In genomic region chr11:101468263-101468688, GRCm38 (mm10) we compare ENCODE assay signal across 7 mouse cellular contexts. TPM values are rescaled to one million over a fixed set of nuclear protein-coding genes. Genes with fewer than 3 reads are reported as not detected.
DNase-seq lines count a peak whose midpoint lies in the region; ATAC-seq and TF ChIP-seq lines count a peak whose summit lies in the region.

No protein-coding gene starts in this region.

- WGBS in lung, postnatal 0 days = under 1% methylated on average over 22 of the region's 31 CpGs
- WGBS in embryonic facial prominence, embryonic 15.5 days = 1% methylated on average over 28 of the region's 31 CpGs
- under 1% methylated on average over 24 of the region's 31 CpGs for WGBS in hindbrain, embryonic 16.5 days
- 0% methylated on average over 29 of the region's 31 CpGs for WGBS in midbrain, postnatal 0 days

- H3K27me3 ChIP-seq in lung, postnatal 0 days (replicated peaks; ENCODE audit: insufficient read depth, low read length) = no peaks in the 10 kb centered on the region
- no peaks in the 10 kb centered on the region for H3K27me3 ChIP-seq in embryonic facial prominence, embryonic 15.5 days
- H3K27me3 ChIP-seq in hindbrain, embryonic 16.5 days (replicated peaks; ENCODE audit: control insufficient read depth, insufficient read depth, low read length) = no peaks in the 10 kb centered on the region
- H3K27me3 ChIP-seq in midbrain, postnatal 0 days (ENCODE audit: insufficient read depth, low read length) = no peaks in the 10 kb centered on the region

- no peaks in the 10 kb centered on the region for H3K36me3 ChIP-seq in lung, postnatal 0 days (ENCODE audit: insufficient read depth, low read length)
- no peaks in the 10 kb centered on the region for H3K36me3 ChIP-seq in embryonic facial prominence, embryonic 15.5 days
- H3K36me3 ChIP-seq in hindbrain, embryonic 16.5 days (ENCODE audit: control insufficient read depth, insufficient read depth, low read length) = no peaks in the 10 kb centered on the region; the same call in 1 of the 2 replicates
- H3K36me3 ChIP-seq in midbrain, postnatal 0 days (ENCODE audit: insufficient read depth, low read length) = peaks cover 7% of the 10 kb centered on the region; the same call in 1 of the 2 replicates

- no peak for TF ChIP-seq CTCF in lung, postnatal 0 days (IDR thresholded peaks at IDR 0.05)
- no peak for TF ChIP-seq CTCF in midbrain, postnatal 0 days (IDR thresholded peaks at IDR 0.05)

- TF ChIP-seq EP300 in lung, postnatal 0 days (IDR thresholded peaks at IDR 0.05) = no peak

- no peak for ATAC-seq in lung, postnatal 0 days
- ATAC-seq in embryonic facial prominence, embryonic 15.5 days (ENCODE audit: insufficient number of reproducible peaks, low FRiP score, low TSS enrichment, low read depth) = peak; percentile 6; the same call in 1 of the 2 replicates
- ATAC-seq in hindbrain, embryonic 16.5 days = peak; percentile 45
- ATAC-seq in midbrain, postnatal 0 days (ENCODE audit: low FRiP score) = peak; percentile 11; the same call in 1 of the 2 replicates
- no peak for ATAC-seq in inflammation-experienced regulatory T-cells, adult 6 months

- intact Hi-C loops in left cerebral cortex, postnatal 4 days (cut with DNase I) = loop anchor here (5.0 kb wide), 1 partner anchor 79 kb away; no protein-coding TSS in a partner anchor

- peak; percentile 39 for DNase-seq in lung, postnatal 0 days (ENCODE audit: low spot score)
- no peak for DNase-seq in lung, postnatal 36 days
- DNase-seq in midbrain, postnatal 0 days (ENCODE audit: low spot score) = peak; percentile 46
- DNase-seq in left cerebral cortex, postnatal 4 days = no peak

- H3K9me3 ChIP-seq in lung, postnatal 0 days (ENCODE audit: low read length) = no peaks in the 10 kb centered on the region
- H3K9me3 ChIP-seq in embryonic facial prominence, embryonic 15.5 days (replicated peaks) = no peaks in the 10 kb centered on the region
- no peaks in the 10 kb centered on the region for H3K9me3 ChIP-seq in hindbrain, embryonic 16.5 days (ENCODE audit: control insufficient read depth, low read length)
- H3K9me3 ChIP-seq in midbrain, postnatal 0 days (ENCODE audit: low read length) = no peaks in the 10 kb centered on the region

- H3K9ac ChIP-seq in lung, postnatal 0 days (replicated peaks; ENCODE audit: low read depth) = peak overlapping the region; percentile 32
- peak overlapping the region; percentile 64 for H3K9ac ChIP-seq in embryonic facial prominence, embryonic 15.5 days
- H3K9ac ChIP-seq in hindbrain, embryonic 16.5 days (ENCODE audit: low read depth, low read length) = peak overlapping the region; percentile 89
- H3K9ac ChIP-seq in midbrain, postnatal 0 days (replicated peaks; ENCODE audit: low read length, poor library complexity, severe bottlenecking) = peak overlapping the region; percentile 86

- peaks cover 10% of the 10 kb centered on the region; the same call in 1 of the 2 replicates for H3K4me1 ChIP-seq in lung, postnatal 0 days (ENCODE audit: insufficient read depth, low read depth, low read length)
- H3K4me1 ChIP-seq in embryonic facial prominence, embryonic 15.5 days = peaks cover 42% of the 10 kb centered on the region
- peaks cover 34% of the 10 kb centered on the region for H3K4me1 ChIP-seq in hindbrain, embryonic 16.5 days (ENCODE audit: control insufficient read depth, insufficient read depth, low read depth, low read length)
- peaks cover 16% of the 10 kb centered on the region for H3K4me1 ChIP-seq in midbrain, postnatal 0 days (ENCODE audit: insufficient read depth, low read length)

- no peak overlapping the region for H3K27ac ChIP-seq in lung, postnatal 0 days (ENCODE audit: low read length)
- H3K27ac ChIP-seq in embryonic facial prominence, embryonic 15.5 days (replicated peaks) = peak overlapping the region; percentile 48; the same call in 1 of the 2 replicates
- peak overlapping the region; percentile 88 for H3K27ac ChIP-seq in hindbrain, embryonic 16.5 days (ENCODE audit: low read depth, low read length)
- H3K27ac ChIP-seq in midbrain, postnatal 0 days (ENCODE audit: low read depth, low read length) = peak overlapping the region; percentile 89

- H3K4me3 ChIP-seq in lung, postnatal 0 days (ENCODE audit: low read depth, low read length) = peak overlapping the region; percentile 77
- H3K4me3 ChIP-seq in embryonic facial prominence, embryonic 15.5 days (replicated peaks) = peak overlapping the region; percentile 72
- peak overlapping the region; percentile 86 for H3K4me3 ChIP-seq in hindbrain, embryonic 16.5 days (ENCODE audit: low read length)
- H3K4me3 ChIP-seq in midbrain, postnatal 0 days (ENCODE audit: low read depth, low read length) = peak overlapping the region; percentile 75

- H3K4me2 ChIP-seq in lung, postnatal 0 days (replicated peaks; ENCODE audit: low read depth, low read length) = peak overlapping the region; percentile 98
- peak overlapping the region; percentile 97 for H3K4me2 ChIP-seq in embryonic facial prominence, embryonic 15.5 days (replicated peaks)
- peak overlapping the region; percentile 86 for H3K4me2 ChIP-seq in hindbrain, embryonic 16.5 days (ENCODE audit: low read length)
- H3K4me2 ChIP-seq in midbrain, postnatal 0 days (ENCODE audit: low read depth, low read length, poor library complexity, severe bottlenecking) = peak overlapping the region; percentile 85

RNA-seq across cellular contexts. Expression of gene Vat1, which starts 2.2 kb away (rescaled TPM):
- 76.4 and 88.1 TPM in 2 replicates for polyA plus RNA-seq in lung, postnatal 0 days (2015; fragmentation: Nextera tagmentation; extraction: Ambion mirVana)
- polyA plus RNA-seq in embryonic facial prominence, embryonic 15.5 days (2015; fragmentation: Nextera tagmentation; extraction: Ambion mirVana) = 59.3 and 61.8 TPM in 2 replicates
- polyA plus RNA-seq in hindbrain, embryonic 16.5 days (2015; fragmentation: Nextera tagmentation; extraction: Ambion mirVana) = 125 and 134 TPM in 2 replicates
- total RNA-seq in midbrain, postnatal 0 days (2014; rRNA removed) = 313 and 334 TPM in 2 replicates
- polyA plus RNA-seq in midbrain, postnatal 0 days (2015; fragmentation: Nextera tagmentation; extraction: Ambion mirVana) = 143 and 146 TPM in 2 replicates
- polyA plus RNA-seq in inflammation-experienced regulatory T-cells, adult 6 months (2017; shearing (Covaris generic)) = 1 to 10 TPM; 1.7 to 2.5 (median 1.9) TPM
- 100 to 1,000 TPM; 107 to 112 TPM for total RNA-seq in left cerebral cortex, postnatal 4 days (2021)

RNA-seq across cellular contexts. Expression of gene Rnd2, which starts 3.5 kb away (rescaled TPM):
- 7.5 and 9.4 TPM in 2 replicates for polyA plus RNA-seq in lung, postnatal 0 days (2015; fragmentation: Nextera tagmentation; extraction: Ambion mirVana)
- polyA plus RNA-seq in embryonic facial prominence, embryonic 15.5 days (2015; fragmentation: Nextera tagmentation; extraction: Ambion mirVana) = 12.1 and 13.5 TPM in 2 replicates
- 83.2 and 90.6 TPM in 2 replicates for polyA plus RNA-seq in hindbrain, embryonic 16.5 days (2015; fragmentation: Nextera tagmentation; extraction: Ambion mirVana)
- total RNA-seq in midbrain, postnatal 0 days (2014; rRNA removed) = 90.5 and 96.3 TPM in 2 replicates
- 95.7 and 104 TPM in 2 replicates for polyA plus RNA-seq in midbrain, postnatal 0 days (2015; fragmentation: Nextera tagmentation; extraction: Ambion mirVana)
- polyA plus RNA-seq in inflammation-experienced regulatory T-cells, adult 6 months (2017; shearing (Covaris generic)) = not detected
- 10 to 100 TPM; 70.3 to 72.3 TPM for total RNA-seq in left cerebral cortex, postnatal 4 days (2021)

RNA-seq across cellular contexts. Expression of gene Ifi35, which starts 20.1 kb away (rescaled TPM):
- 48.1 and 50.6 TPM in 2 replicates for polyA plus RNA-seq in lung, postnatal 0 days (2015; fragmentation: Nextera tagmentation; extraction: Ambion mirVana)
- 17.8 and 21.6 TPM in 2 replicates for polyA plus RNA-seq in embryonic facial prominence, embryonic 15.5 days (2015; fragmentation: Nextera tagmentation; extraction: Ambion mirVana)
- 3.9 and 4.8 TPM in 2 replicates for polyA plus RNA-seq in hindbrain, embryonic 16.5 days (2015; fragmentation: Nextera tagmentation; extraction: Ambion mirVana)
- total RNA-seq in midbrain, postnatal 0 days (2014; rRNA removed) = 1.9 and 3.3 TPM in 2 replicates
- polyA plus RNA-seq in midbrain, postnatal 0 days (2015; fragmentation: Nextera tagmentation; extraction: Ambion mirVana) = 4.5 TPM in 2 replicates
- 100 to 1,000 TPM; 143 to 171 (median 153) TPM for polyA plus RNA-seq in inflammation-experienced regulatory T-cells, adult 6 months (2017; shearing (Covaris generic))
- total RNA-seq in left cerebral cortex, postnatal 4 days (2021) = 1 to 10 TPM in 1 of 2 experiments, under 1 TPM in 1; 0.84 to 1.4 TPM

RNA-seq across cellular contexts. Expression of gene Rpl27, which starts 26.2 kb away (rescaled TPM):
- polyA plus RNA-seq in lung, postnatal 0 days (2015; fragmentation: Nextera tagmentation; extraction: Ambion mirVana) = 221 and 251 TPM in 2 replicates
- polyA plus RNA-seq in embryonic facial prominence, embryonic 15.5 days (2015; fragmentation: Nextera tagmentation; extraction: Ambion mirVana) = 306 and 328 TPM in 2 replicates
- polyA plus RNA-seq in hindbrain, embryonic 16.5 days (2015; fragmentation: Nextera tagmentation; extraction: Ambion mirVana) = 204 and 207 TPM in 2 replicates
- total RNA-seq in midbrain, postnatal 0 days (2014; rRNA removed) = 605 and 614 TPM in 2 replicates
- polyA plus RNA-seq in midbrain, postnatal 0 days (2015; fragmentation: Nextera tagmentation; extraction: Ambion mirVana) = 227 and 260 TPM in 2 replicates
- 100 to 1,000 TPM; 523 to 733 (median 603) TPM for polyA plus RNA-seq in inflammation-experienced regulatory T-cells, adult 6 months (2017; shearing (Covaris generic))
- 10 to 100 TPM; 68.9 to 71.3 TPM for total RNA-seq in left cerebral cortex, postnatal 4 days (2021)

RNA-seq across cellular contexts. Expression of gene Ptges3l, which starts 43.1 kb away (rescaled TPM):
- 6.5 and 7.3 TPM in 2 replicates for polyA plus RNA-seq in lung, postnatal 0 days (2015; fragmentation: Nextera tagmentation; extraction: Ambion mirVana)
- polyA plus RNA-seq in embryonic facial prominence, embryonic 15.5 days (2015; fragmentation: Nextera tagmentation; extraction: Ambion mirVana) = 19.8 and 22.1 TPM in 2 replicates
- polyA plus RNA-seq in hindbrain, embryonic 16.5 days (2015; fragmentation: Nextera tagmentation; extraction: Ambion mirVana) = 3.1 and 3.9 TPM in 2 replicates
- 0.66 and 2.7 TPM in 2 replicates for total RNA-seq in midbrain, postnatal 0 days (2014; rRNA removed)
- polyA plus RNA-seq in midbrain, postnatal 0 days (2015; fragmentation: Nextera tagmentation; extraction: Ambion mirVana) = 2.9 TPM in 2 replicates
- polyA plus RNA-seq in inflammation-experienced regulatory T-cells, adult 6 months (2017; shearing (Covaris generic)) = 1 to 10 TPM; 1.6 to 2.2 (median 2.1) TPM
- 1 to 10 TPM; 1.2 to 2.4 TPM for total RNA-seq in left cerebral cortex, postnatal 4 days (2021)

Comparison
In these comparisons a context has a peak if more than half of its experiments do, and no peak if none do; other contexts are left out.
1. DNase-seq: peak in lung, postnatal 0 days (single experiment) and midbrain, postnatal 0 days (single experiment); none in lung, postnatal 36 days (single experiment) and left cerebral cortex, postnatal 4 days (single experiment).
2. ATAC-seq: peak in embryonic facial prominence, embryonic 15.5 days (single experiment), hindbrain, embryonic 16.5 days (single experiment) and midbrain, postnatal 0 days (single experiment); none in lung, postnatal 0 days (single experiment) and inflammation-experienced regulatory T-cells, adult 6 months (single experiment).
3. H3K9ac ChIP-seq: peak in every context shown above with its lines; median percentile 89 in hindbrain, embryonic 16.5 days; 86 in midbrain, postnatal 0 days; 64 in embryonic facial prominence, embryonic 15.5 days; 32 in lung, postnatal 0 days.
4. RNA of gene Vat1, which starts 2.2 kb away (polyA plus RNA-seq): 143 to 146 TPM in midbrain, postnatal 0 days, 125 to 134 TPM in hindbrain, embryonic 16.5 days, 76.4 to 88.1 TPM in lung, postnatal 0 days and 59.3 to 61.8 TPM in embryonic facial prominence, embryonic 15.5 days; 1.7 to 2.5 TPM in inflammation-experienced regulatory T-cells, adult 6 months; every median in the first group is over 10 times any median in the second.
5. Peak in every context shown above with its lines, with median percentiles within 50 percentile points of each other: H3K4me2 ChIP-seq and H3K4me3 ChIP-seq.